25 mouse cellular contexts compared by ENCODE assay signal in genomic region chr12:73884996-73885395, GRCm38 (mm10). TPM values are rescaled to one million over a fixed set of nuclear protein-coding genes. Genes with fewer than 3 reads are reported as not detected.
DNase-seq lines count a peak whose midpoint lies in the region; ATAC-seq and TF ChIP-seq lines count a peak whose summit lies in the region.
"Had no signal": no experiment of that assay in that cellular context is flagged by ENCODE, and none has a peak within 500 bp of the region (broad histone marks: within the 10 kb centered on the region; RNA-seq: fewer than 3 reads in every experiment).

No protein-coding gene starts in this region.

- peak; percentile 81 for DNase-seq in heart, adult 11 months
- no peak for DNase-seq in heart, adult 8-10 months (ENCODE audit: low spot score)
- peak; percentile 71 for DNase-seq in liver, adult 2 months (ENCODE audit: extremely low read depth, low read depth, low spot score)
- no peak for DNase-seq in liver, embryonic 11.5 days (ENCODE audit: low spot score)
- peak; percentile 10 for DNase-seq in midbrain, embryonic 11.5 days (ENCODE audit: low spot score, missing footprints)
- no peak for DNase-seq in midbrain, embryonic 10.5 days (ENCODE audit: low spot score)
- DNase-seq in testis, postnatal 14 days (ENCODE audit: low spot score), result no peak
- DNase-seq: adrenal gland, adult 2 months; adrenal gland, adult 8-10 months; adrenal gland, postnatal 10 days; adrenal gland, postnatal 14 days; adrenal gland, postnatal 25 days; adrenal gland, postnatal 36 days; B cell, adult 2 months; cerebellum, adult 11 months; cerebellum, adult 11-12 months had no signal

- ATAC-seq in liver, embryonic 11.5 days (replicated peaks; ENCODE audit: low FRiP score), result no peak
- ATAC-seq in midbrain, embryonic 11.5 days (ENCODE audit: low FRiP score), result no peak
- ATAC-seq: activated CD4-positive, CD25-positive, alpha-beta regulatory T cell, adult 4 months; CD4-positive, CD25-positive, alpha-beta regulatory T cell, adult 4 months; Patski had no signal

- H3K9ac ChIP-seq in liver, adult 2 months (ENCODE audit: low read depth, low read length), result no peak overlapping the region
- H3K9ac ChIP-seq in liver, embryonic 11.5 days (ENCODE audit: low read depth, low read length), result no peak overlapping the region
- no peak overlapping the region for H3K9ac ChIP-seq in midbrain, embryonic 11.5 days (ENCODE audit: low read length)

- H3K36me3 ChIP-seq in liver, adult 2 months (ENCODE audit: control insufficient read depth, insufficient read depth, low read length), result no peaks in the 10 kb centered on the region
- no peaks in the 10 kb centered on the region for H3K36me3 ChIP-seq in liver, embryonic 11.5 days (ENCODE audit: control insufficient read depth, insufficient read depth, low read length)
- H3K36me3 ChIP-seq in midbrain, embryonic 11.5 days (ENCODE audit: control insufficient read depth, insufficient read depth, low read length), result no peaks in the 10 kb centered on the region
- no peaks in the 10 kb centered on the region for H3K36me3 ChIP-seq in midbrain, embryonic 10.5 days
- no peaks in the 10 kb centered on the region for H3K36me3 ChIP-seq in testis, adult 2 months (ENCODE audit: control insufficient read depth, insufficient read depth, low read length)
- H3K36me3 ChIP-seq: G1E had no signal

- no peaks in the 10 kb centered on the region for H3K27me3 ChIP-seq in liver, adult 2 months (ENCODE audit: control insufficient read depth, insufficient read depth, low read length)
- H3K27me3 ChIP-seq in liver, embryonic 11.5 days (replicated peaks; ENCODE audit: control insufficient read depth, insufficient read depth, low read length), result no peaks in the 10 kb centered on the region
- H3K27me3 ChIP-seq in midbrain, embryonic 11.5 days (ENCODE audit: control insufficient read depth, insufficient read depth, low read length), result no peaks in the 10 kb centered on the region
- H3K27me3 ChIP-seq in midbrain, embryonic 10.5 days (ENCODE audit: low read depth, poor library complexity, severe bottlenecking), result no peaks in the 10 kb centered on the region
- no peaks in the 10 kb centered on the region for H3K27me3 ChIP-seq in testis, adult 2 months (ENCODE audit: control insufficient read depth, insufficient read depth, low read length)
- H3K27me3 ChIP-seq: CH12.LX, Patski had no signal

- H3K4me1 ChIP-seq in liver, adult 2 months (ENCODE audit: control insufficient read depth, insufficient read depth, low read length), result peaks cover 9% of the 10 kb centered on the region; the same call in 1 of the 2 replicates
- H3K4me1 ChIP-seq in liver, embryonic 11.5 days (replicated peaks; ENCODE audit: control insufficient read depth, insufficient read depth, low read length), result peaks cover 3% of the 10 kb centered on the region; the same call in 1 of the 2 replicates
- H3K4me1 ChIP-seq in midbrain, embryonic 11.5 days (ENCODE audit: control insufficient read depth, insufficient read depth, low read length), result no peaks in the 10 kb centered on the region
- no peaks in the 10 kb centered on the region for H3K4me1 ChIP-seq in midbrain, embryonic 10.5 days
- peaks cover 5% of the 10 kb centered on the region; the same call in 1 of the 2 replicates for H3K4me1 ChIP-seq in testis, adult 2 months (ENCODE audit: control insufficient read depth, insufficient read depth, low read length)

- no peak overlapping the region for H3K27ac ChIP-seq in liver, adult 2 months (replicated peaks; ENCODE audit: insufficient read depth, low read depth, low read length)
- no peak overlapping the region for H3K27ac ChIP-seq in liver, embryonic 11.5 days (ENCODE audit: low read depth, low read length)
- H3K27ac ChIP-seq in midbrain, embryonic 11.5 days (ENCODE audit: low read depth, low read length), result no peak overlapping the region
- H3K27ac ChIP-seq in midbrain, embryonic 10.5 days (replicated peaks), result no peak overlapping the region
- H3K27ac ChIP-seq in testis, adult 2 months (ENCODE audit: control insufficient read depth, insufficient read depth, low read depth, low read length), result peak overlapping the region; percentile 35; the same call in 1 of the 2 replicates

- TF ChIP-seq POLR2A in liver, adult 2 months (IDR thresholded peaks at IDR 0.05; ENCODE audit: extremely low read depth, insufficient read depth, low read length), result no peak
- TF ChIP-seq POLR2A in testis, adult 2 months (IDR thresholded peaks at IDR 0.05; ENCODE audit: control insufficient read depth, low read depth, low read length), result no peak; the same call in 1 of the 2 replicates

- no peak overlapping the region for H3K4me2 ChIP-seq in liver, embryonic 11.5 days
- H3K4me2 ChIP-seq in midbrain, embryonic 11.5 days, result no peak overlapping the region

- WGBS in liver, adult 2 months, result 69% methylated on average over 16 of the region's 16 CpGs
- 87% methylated on average over 16 of the region's 16 CpGs for WGBS in liver, embryonic 11.5 days
- 92% methylated on average over 16 of the region's 16 CpGs for WGBS in midbrain, embryonic 11.5 days
- WGBS in midbrain, embryonic 10.5 days, result 92% methylated on average over 16 of the region's 16 CpGs

- H3K4me3 ChIP-seq in liver, adult 2 months (ENCODE audit: insufficient read depth, low read depth, low read length), result no peak overlapping the region
- no peak overlapping the region for H3K4me3 ChIP-seq in liver, embryonic 11.5 days (ENCODE audit: low read depth, low read length)
- no peak overlapping the region for H3K4me3 ChIP-seq in midbrain, embryonic 11.5 days (ENCODE audit: low read depth, low read length)
- no peak overlapping the region for H3K4me3 ChIP-seq in midbrain, embryonic 10.5 days
- H3K4me3 ChIP-seq in testis, adult 2 months (ENCODE audit: control insufficient read depth, low read depth, low read length), result peak overlapping the region; percentile 94

- H3K9me3 ChIP-seq in liver, embryonic 11.5 days (ENCODE audit: control insufficient read depth, low read length), result no peaks in the 10 kb centered on the region
- no peaks in the 10 kb centered on the region for H3K9me3 ChIP-seq in midbrain, embryonic 11.5 days (ENCODE audit: control insufficient read depth, low read length)
- H3K9me3 ChIP-seq in midbrain, embryonic 10.5 days (replicated peaks), result no peaks in the 10 kb centered on the region
- H3K9me3 ChIP-seq: G1E had no signal

- no peaks in the 10 kb centered on the region for H3K79me2 ChIP-seq in liver, adult 2 months (ENCODE audit: control insufficient read depth, insufficient read depth, low read length)

- no peak for TF ChIP-seq CTCF in liver, adult 2 months (IDR thresholded peaks at IDR 0.05; ENCODE audit: low read depth, low read length)
- TF ChIP-seq CTCF in testis, adult 2 months (IDR thresholded peaks at IDR 0.05; ENCODE audit: control insufficient read depth, insufficient read depth, insufficient replicate concordance, low read depth, low read length), result no peak

RNA-seq across cellular contexts. Expression of gene Hif1a, which starts 16.2 kb away (rescaled TPM):
- 10 to 100 TPM; 39.3 to 48.6 (median 43.8) TPM for total RNA-seq in heart, adult 8-10 months (2022)
- total RNA-seq in liver, adult 2 months (2014; rRNA removed), result 32.5 and 37.4 TPM in 2 replicates
- polyA plus RNA-seq in liver, adult 2 months (2012; rRNA removed), result 5.7 and 9.7 TPM in 2 replicates
- 46.5 and 54.6 TPM in 2 replicates for polyA plus RNA-seq in liver, embryonic 11.5 days (2014; fragmentation: Nextera tagmentation; extraction: Ambion mirVana)
- 130 and 147 TPM in 2 replicates for polyA plus RNA-seq in midbrain, embryonic 11.5 days (2014; fragmentation: Nextera tagmentation; extraction: Ambion mirVana)
- 83.3 and 95.0 TPM in 2 replicates for polyA plus RNA-seq in midbrain, embryonic 10.5 days (2016; fragmentation: Nextera tagmentation; extraction: Ambion mirVana)
- 4.7 and 5.6 TPM in 2 replicates for polyA plus RNA-seq in testis, adult 2 months (2012; rRNA removed)

RNA-seq across cellular contexts. Expression of gene Gm49321, which starts 52.5 kb away (rescaled TPM):
- 10 to 100 TPM in 1 of 4 experiments, 1 to 10 TPM in 3; 5.1 to 10.5 (median 6.7) TPM for total RNA-seq in heart, adult 8-10 months (2022)
- not detected in 2 replicates for total RNA-seq in liver, adult 2 months (2014; rRNA removed)
- polyA plus RNA-seq in liver, adult 2 months (2012; rRNA removed), result not detected in 2 replicates
- polyA plus RNA-seq in liver, embryonic 11.5 days (2014; fragmentation: Nextera tagmentation; extraction: Ambion mirVana), result 6.6 and 9.7 TPM in 2 replicates
- polyA plus RNA-seq in midbrain, embryonic 11.5 days (2014; fragmentation: Nextera tagmentation; extraction: Ambion mirVana), result 16.0 and 16.1 TPM in 2 replicates
- polyA plus RNA-seq in midbrain, embryonic 10.5 days (2016; fragmentation: Nextera tagmentation; extraction: Ambion mirVana), result 16.3 and 17.1 TPM in 2 replicates
- 0.70 TPM in 1 of 2 replicates, not detected in the other for polyA plus RNA-seq in testis, adult 2 months (2012; rRNA removed)
- total RNA-seq: CH12.LX, MEL had no signal
- polyA plus RNA-seq: adrenal gland, adult 2 months; brain, embryonic 14.5 days; C2C12; G1E had no signal

Comparison
In these comparisons a context has a peak if more than half of its experiments do, and no peak if none do; other contexts are left out.
1. DNase-seq: peak in heart, adult 11 months (single experiment), liver, adult 2 months (single experiment) and midbrain, embryonic 11.5 days (single experiment); none in heart, adult 8-10 months (single experiment), liver, embryonic 11.5 days (single experiment), midbrain, embryonic 10.5 days (single experiment) and testis, postnatal 14 days (single experiment).